Mouse (Mus musculus): ENCODE measurements around the gene Arcn1.

Gene Arcn1

DNA sequence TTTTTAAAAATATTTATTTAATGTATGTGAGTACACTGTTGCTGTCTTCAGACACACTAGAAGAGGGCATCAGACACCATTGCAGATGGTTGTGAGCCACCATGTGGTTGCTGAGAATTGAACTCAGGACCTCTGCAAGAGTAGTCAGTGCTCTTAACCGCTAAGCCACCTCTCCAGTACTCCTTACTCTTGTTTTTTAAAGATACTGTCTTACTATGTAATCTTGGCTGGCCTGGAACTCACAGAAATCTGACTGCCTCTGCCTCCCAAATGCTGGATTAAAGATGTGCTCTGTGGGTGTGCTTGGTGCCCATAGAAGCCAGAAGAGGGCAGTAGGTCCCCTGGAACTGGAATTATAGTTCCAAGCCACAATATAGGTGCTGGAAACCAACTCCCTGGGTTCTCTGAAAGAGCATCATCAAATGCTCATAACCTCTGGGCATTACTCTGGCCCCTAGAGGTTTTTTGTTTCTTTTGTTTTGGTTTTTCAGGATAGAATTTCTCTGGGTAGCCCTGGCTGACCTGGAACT is 26.9 kb downstream of the Arcn1 start:
- DNase-seq, result no peak

DNA sequence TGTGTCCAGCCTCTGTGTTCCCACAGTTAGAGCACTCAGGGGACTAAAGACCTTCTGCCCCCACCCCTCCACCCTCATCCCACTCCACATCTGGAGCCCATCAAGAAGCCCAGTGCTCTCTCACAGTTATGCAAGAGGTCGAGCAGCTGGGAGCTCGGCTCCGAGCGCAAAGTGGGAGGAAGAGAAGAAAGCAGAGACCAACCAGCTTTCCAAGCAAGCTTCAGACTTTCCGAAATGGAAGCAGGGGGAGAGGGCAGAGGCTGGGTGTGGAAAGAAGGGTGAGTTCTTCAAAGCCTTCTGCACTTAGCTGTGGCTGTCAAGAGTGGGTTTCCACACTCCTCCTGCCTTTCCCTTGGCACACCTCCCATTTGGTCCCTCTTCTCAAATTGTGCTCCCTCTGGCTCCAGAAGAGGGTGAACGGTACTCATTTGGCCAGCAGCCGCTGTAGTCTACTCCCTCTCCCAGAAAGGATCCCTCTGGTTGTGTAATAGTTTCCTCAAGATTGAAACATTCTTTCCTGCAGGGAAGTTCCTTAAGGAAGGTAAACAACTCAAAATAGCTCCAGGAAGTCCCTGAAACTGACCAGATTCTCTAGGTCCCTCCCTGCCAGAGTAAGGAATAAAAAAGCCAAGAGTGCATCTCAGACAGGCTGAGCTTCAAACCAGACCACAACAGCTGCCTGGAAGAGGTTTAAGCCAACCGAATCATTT is 30.2 kb downstream of the Arcn1 start:
- peak; percentile 63 to 89 for DNase-seq

DNA sequence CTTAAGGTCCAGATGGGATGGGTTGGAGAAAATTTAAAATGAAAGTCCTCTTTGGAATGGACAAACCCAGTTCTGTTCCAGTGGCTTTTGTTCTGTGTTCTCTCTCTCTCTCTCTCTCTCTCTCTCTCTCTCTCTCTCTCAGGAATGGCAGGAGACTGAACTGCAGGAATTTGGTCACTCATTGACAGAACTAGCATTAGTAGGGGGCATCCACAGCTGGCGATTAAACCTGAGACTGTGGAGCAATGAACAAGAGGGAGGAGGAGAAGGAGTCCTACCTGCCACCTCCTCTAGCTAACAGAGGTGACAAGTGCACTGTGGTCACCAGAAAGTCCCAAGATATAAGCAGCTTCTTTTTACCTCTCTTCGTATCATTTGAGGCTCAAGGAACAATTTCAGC is 31.3 kb downstream of the Arcn1 start:
- DNase-seq, result no peak

DNA sequence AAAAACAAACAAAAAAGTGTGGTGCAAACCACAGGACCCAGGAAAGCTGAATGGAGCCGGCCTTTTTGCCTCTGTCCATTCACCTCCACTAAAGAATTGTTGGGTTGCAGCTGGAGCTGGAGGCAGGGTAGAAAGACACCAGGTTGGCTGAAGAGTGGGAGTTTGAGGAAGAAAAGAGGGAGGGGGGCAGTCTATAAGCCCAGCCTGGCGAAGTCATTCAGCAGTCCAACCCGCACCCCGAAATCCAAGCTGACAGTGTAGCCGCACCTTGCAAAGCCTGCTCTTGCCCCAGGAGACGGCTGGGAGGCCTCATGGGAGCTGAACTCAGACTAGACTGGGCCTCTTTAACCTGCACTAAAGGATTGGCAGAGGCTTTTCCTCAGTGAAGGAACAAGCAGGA is 31.8 kb downstream of the Arcn1 start:
- no peak for DNase-seq

DNA sequence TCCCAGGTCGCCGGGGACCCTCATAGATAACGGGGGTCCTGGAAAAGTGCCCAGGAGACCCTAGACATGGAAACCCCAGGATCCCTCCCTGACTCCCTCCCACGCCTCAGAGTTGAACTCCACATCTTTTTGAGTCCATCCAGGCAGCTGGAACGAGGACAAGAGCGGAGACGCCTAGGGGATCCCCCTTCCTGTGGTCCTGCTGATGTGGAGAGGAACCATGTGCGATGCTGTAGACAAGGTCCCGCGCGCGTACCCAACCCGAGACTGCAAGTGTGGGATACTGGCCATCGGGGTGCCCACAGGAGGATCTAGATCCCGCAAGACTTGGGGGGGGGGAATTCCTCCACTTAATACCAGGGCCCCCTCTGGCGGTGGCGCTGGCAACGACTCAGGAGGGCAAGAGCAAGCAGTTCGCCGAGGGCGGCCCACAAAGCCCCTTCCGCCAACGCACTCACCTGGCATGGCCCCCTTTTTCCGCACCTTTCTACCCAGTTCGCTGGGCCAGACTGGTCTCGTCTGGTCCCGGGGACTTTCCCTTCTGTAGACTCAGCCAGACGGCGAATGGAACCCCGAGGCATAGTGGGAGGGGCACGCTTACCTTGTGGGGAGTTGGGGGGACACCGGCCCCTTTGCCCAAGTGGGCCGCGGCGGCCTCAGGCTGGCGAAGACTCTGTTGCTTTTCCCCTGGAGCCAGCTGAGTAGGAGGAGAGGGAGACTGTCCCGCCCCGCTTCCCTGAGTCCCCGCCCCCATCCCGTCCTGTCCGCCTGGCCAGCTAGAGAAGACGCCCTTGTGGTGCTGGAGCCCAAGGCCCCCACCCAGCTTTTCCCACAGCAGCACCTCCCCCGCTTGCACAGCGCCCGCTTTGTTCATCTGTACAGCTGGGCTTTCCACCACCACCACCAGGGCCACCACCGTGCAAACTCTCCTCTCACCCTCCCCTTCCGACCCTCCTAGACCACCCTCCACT is 32.8 kb downstream of the Arcn1 start, which contains the start of gene Phldb1:
Gene Phldb1 (minus strand): TSS at position 675 of the 971 bp plus-strand sequence.
- peak; percentile 84 to 90 for DNase-seq

DNA sequence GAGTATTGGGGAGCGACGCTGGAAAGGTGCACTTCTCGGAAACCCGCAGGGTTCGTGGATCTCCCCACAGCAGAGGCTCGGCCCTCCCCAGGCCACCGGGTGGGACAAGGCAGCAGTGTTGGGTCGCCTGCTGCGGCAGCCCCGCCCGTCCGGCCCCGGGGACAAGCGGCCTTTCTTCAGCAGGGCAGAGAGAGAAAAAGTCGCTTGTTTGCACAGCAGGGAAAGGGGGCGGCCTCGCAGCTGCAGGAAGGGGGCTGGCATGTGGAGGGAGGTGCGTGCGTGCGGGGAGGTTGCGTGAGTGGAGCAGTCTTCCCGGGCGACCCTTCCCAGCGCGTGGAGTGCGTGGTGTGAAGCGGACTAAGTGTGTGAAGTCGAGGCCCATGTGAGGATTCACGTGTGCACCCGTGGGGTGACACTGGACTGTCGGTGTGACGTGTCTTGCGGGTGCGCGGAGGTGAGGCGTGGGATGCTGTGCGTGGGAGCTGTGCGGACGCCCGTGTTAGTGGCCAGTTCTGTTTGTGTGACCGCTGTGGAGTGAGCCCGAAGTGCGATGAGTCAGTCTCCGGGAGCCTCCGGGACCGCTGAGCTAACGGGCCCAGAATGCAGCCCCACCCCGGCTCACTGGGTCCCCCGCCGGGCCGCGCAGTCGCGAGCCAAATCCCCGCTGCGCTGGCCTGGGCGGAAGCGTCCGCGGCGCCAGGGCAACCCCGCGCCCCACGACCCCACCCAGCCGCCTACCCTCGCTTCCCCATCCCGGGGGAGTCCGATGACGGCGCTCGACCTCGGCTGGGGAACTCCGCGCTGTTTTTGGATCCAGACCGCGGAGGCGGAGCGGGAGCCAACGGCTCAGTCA is 33.7 kb downstream of the Arcn1 start:
- DNase-seq, result peak; percentile 74 to 81

DNA sequence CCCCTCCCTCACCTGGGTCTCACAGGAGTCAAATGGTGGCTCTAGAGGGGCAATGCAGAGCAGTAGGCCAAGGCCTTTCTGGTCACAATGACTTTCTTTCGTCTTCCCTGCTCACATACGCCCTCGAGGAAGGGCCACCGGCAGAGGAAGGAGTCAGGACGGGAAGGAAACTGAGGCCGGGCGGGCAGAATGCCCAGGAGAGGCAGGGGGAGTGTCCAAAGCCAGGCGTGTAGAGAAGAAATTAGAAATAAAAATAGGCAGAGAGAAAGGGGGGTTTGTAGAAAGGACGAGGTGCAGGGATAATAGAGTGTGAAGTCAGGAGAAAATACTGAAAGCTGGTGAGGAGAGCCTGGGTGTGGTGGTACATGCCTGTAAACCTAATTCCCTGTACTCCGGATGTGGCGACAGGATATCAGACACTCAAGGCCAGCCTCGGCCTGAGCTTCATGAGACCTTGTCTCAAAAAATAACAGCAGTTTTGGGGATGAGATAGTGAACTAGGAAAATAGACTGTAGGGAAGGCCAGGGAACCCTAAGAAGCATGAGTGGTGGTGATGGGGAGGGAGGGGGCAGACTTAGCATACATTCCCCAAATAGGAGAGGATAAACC is 34.6 kb downstream of the Arcn1 start:
- peak in 1 of 2 experiments; percentile 70 for DNase-seq

DNA sequence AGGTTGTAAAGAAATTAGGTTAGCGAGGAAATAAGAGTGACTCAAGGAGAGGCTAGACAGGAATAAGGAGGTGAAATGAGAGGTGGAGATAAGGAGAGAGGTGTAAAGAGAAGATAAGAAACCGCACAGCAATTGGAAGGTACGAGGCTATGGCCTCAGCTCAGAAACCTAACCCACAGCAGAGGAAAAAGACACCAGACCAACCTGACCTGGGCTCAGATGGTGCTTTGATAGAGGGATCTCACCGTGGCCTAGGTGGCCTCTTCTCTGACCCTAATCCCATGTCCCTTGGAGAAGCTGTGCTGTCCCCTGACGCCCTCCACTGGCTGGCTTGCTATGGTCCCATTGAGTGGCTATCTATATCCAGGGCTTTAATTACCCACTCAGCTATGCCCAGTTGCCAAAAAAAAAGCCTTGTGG is 35.5 kb downstream of the Arcn1 start:
- DNase-seq, result no peak

DNA sequence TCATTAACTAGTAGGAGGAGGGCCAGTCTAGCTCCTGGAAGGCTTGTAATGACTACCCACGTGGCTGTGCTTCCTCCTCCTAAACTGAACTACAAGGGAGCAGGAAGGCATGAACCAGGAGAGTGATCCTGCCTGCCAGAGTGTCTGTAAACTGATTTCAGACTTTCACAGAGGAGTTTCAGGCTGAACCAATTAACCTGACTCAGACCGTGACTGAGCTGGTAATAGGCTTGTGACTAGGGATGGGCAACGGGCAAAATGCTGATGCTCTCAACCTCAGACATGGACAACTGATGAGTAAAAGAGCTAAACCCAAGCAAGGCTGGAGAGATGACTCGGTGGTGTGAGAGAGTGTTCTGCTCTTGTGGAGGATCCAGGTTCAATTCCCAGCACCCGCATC is 40.2 kb downstream of the Arcn1 start:
- no peak for DNase-seq

DNA sequence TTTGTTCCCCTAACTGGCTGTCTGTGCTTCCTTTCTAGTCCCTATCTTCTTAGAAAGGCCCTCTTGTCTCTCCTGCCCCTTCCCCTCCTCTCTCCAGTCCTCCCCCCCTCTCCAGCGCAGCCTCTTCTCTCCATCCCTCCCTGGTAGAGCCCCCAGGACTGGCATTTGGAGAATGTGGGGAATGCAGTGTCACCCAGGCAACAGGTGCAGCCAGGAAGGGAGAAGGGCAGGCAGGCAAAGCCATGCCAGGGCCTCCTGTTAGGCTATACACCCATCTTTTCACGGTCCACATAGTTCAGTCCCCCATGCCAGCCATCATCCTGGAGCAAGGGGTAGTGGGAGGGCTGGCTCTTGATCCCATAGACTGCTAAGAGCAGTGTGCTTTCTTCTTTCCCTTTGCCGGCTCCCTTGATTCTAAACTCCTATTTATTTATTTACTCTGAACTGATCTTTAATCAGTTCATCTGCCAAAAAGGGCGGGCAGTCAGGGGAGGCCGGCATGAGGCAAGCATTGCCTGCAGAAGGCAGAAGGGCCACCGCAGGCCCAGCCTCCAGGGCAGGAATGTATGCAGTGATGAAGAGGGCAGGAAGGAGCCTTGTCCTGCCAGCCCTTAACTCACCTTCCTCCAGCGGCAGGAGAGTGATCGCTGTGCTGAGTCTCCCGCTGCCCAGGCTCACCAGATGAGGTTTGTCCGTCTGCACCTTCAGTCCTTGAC is 41.1 kb downstream of the Arcn1 start:
- DNase-seq, result no peak

DNA sequence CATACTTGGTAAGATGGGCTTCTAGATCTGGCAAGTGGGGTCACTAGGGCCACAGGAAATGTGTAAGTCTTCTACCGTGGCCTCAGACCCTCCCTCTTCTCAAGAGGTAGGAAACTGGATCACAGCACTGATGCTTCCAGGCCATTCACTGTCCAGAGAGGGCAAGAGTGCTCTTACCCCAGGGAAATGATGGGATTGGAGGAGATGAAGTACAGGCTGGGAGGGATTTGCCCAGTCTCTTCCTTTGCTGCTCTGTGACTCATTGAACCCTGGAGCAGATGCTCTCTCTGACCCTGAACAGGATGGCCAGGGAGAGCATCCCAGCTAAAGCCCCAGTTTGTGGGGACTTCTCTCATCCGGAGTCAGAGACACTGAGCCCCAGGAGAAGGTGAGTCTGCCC is 43.0 kb downstream of the Arcn1 start:
- no peak for DNase-seq

DNA sequence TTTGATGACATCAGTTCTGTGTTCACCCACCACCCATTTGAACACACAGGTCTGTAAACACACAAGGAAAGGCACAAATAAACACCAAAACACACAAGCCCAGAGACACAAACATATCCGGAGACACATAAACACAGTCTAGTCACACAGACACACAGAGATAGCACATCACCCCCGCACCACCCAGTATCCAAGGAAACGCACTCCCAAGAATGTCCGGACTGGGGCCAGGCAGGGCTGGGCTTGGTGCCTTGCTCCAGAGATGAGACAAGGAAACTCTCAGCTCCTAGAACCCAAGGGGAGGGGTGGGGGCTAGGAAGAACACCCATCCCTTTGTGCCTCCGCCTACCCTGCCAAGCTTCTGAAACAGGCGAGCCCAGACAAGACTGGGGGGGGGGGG is 43.4 kb downstream of the Arcn1 start:
- peak; percentile 72 to 90 for DNase-seq

DNA sequence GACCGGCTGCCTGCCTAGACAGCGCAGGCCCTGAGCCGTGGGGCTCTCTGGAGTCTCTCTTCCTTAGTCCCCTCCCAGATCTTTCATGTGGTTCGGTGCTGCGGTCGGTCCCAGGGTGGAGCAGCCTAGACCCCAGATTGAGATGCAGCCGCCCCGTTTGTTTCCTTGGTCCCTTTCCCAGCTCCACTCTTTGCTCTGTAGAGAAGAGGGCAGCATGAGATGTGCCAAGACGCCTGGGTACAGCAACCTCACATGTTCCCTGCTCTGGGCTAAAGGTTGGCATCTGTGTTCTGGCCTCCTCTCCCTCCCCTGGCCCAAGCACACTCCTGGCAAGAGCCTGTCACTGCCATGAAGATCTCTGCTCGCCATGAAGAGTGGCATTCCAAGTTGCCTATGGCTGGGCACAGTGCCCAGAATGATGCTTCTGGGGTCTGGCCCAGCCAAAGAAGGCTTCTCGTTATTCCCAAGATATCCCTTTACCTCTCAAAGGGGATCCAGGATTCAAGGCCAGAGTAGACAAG is 44.1 kb downstream of the Arcn1 start:
- peak in 1 of 2 experiments; percentile 53 for DNase-seq

DNA sequence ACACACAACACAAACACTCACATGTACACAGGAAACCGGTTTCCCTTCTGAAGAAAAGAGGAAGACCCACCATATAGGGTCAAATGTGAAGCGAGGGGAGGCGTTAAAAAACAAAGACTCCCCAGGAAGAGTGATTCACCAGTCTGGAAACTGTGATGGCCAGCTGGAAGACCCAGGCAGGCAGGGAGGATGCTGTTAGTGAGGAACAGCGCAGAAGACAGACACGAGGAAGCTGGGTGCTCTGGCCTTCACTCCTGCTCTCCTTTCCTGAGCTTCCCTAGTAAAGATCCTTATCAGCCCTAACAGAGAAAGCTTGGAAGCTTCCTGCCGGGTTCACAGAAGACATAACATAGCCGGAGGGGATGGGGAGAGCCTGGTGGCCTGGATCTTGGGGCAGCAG is 44.6 kb downstream of the Arcn1 start:
- peak; percentile 42 to 59 for DNase-seq

DNA sequence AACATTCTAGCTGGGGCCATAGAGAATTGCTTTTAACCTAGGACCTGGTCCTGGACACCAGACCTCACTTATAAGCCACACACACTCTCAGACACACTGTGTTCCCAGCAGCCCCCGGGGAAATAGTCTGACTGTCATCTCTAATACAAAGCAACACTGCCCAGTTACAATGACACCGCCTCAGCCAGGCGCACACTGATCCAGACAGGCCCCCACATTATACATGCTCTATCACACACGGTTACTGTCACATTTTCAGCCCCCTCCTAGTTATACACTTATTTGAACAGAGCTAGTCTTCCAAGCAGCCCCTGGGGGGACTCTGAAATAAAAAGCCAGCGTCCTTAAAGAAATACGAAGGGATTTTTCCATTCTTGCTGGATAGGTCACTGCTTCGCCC is 45.1 kb downstream of the Arcn1 start:
- DNase-seq, result no peak

DNA sequence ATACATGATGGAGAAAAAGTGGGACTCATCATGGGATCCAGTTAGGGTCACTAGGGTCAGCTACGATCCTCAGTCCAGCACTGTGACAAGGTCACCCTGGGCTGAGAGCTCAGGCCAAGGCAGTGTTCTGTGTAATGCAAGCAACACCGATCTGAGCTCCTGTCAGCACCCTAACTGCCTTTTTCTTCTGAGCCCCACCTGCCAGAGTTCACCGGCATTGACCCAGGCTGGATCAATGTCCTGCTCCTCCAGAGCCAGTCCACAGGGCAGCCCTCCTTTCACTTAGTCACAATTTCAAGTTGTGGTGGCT is 45.8 kb downstream of the Arcn1 start:
- DNase-seq, result no peak

DNA sequence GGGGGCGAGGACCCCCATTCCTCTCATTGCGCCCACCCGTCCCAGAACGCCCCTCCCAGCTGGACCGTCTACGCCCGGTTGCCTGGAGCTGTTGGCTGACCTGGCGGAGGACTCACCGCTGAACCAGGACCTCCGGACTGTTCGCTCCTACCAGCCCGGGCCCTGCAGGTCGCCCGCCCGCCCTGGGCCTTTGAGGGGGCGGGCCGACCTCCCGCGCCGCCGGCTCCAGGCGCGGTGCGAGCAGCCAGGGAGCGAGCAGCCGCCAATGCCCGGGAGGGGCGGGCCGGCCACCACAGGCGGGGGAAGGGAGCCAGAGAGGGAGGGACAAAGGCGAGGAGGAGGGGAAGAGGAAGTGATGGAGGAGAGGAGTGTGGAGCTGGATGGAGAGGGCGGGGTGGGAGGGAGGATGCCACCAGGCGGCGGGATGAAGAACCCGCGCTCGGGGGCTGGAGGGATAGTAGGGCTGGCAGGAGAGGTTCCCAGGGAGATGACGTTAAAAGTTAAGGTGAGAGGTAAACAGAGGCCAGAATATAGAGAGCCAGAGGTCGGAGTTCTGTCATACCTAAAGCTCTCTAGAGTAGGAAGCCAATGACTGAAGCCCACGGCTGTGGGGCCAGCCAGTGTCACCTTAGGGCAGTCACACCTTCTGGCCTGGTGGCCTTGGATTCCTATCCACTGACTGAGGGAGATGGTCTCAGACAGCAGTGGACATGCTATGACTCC is 46.3 kb downstream of the Arcn1 start:
- peak; percentile 91 to 93 for DNase-seq

DNA sequence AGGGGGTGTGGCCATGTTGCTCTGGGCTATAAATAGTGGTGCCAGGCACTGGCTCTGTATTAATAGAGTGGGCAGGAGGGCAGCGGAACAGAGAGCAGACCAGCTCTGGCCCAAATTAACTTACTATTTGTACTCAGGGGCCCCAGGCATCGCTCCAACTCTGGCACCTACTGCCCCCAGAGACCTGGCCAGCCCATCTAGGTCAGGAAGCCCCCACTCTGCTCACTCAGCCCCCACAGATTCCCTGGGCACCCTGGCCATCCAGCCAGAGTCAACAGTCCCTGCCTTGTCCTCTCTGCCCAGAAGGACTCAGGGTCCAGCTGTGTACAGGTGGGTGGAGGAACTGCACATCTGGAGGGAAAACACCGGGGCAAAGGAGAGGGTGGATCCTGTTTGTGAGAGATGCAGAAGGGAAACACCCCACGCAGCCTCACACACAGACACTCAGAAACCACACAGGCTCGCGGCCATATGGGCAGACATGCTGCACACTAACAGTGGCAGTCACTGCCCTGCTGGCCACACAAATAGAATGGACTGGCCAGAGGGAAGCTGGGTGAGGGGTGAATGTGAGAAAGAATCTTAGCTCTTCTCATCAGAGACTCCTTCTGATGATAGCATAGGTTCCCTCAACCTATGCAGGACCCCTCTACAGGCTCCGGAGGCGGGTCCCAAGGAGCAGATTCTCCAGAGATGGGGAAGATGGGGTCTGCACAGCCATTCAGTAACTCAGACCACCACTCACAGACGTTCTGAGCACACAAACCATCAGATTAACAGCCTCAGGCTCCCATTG is 47.1 kb downstream of the Arcn1 start:
- peak in 1 of 2 experiments; percentile 36 for DNase-seq

DNA sequence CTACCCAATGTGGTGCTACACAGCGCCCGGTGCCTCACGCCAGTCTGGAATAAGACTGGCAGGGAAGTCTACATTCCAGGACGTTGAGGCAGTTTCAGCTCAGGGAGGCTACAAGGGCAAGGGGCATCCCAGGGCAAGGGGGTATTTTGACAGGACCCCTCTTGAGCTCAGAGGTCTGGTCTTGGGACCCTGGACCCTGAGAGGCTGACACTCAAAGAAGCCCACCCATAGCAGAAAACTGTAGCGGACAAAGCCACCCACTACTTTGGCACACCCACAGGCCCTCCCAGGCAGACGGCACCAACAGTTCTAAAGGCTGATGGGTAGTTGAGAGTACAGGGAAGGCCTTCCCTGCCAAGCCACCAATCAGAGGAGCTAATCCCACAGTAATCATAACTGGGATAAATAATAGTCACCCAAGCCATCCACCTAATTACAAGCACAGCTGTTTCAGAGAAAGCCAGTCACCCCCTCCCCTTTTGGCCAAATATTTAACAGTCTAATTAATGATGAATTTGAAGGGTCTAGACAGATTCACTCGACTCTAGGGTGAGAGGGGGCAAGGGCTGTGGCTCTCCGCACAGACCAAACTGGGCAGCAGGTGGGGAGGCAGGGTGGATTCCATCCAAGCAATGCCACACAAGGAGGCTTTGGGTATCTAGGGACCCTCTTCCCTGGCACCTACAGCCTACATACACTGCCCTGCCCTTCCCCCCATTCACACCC is 47.9 kb downstream of the Arcn1 start:
- DNase-seq, result no peak
